Mouse (Mus musculus) heart, embryonic 16.5 days (tissue): ENCODE data around the gene Exoc3l2. TPM values are rescaled to one million over a fixed set of nuclear protein-coding genes. Genes with fewer than 3 reads are reported as not detected.
A peak's percentile ranks its signal among the peaks of the same experiment; 100 is the strongest.

ENCODE experiments used
- ATAC-seq: fragments of 200-750 bp; cut with Nextera tagmentation; replicated peaks from 2 replicates; pipeline ENCODE4 v1.8.0; 2017; ENCODE audit warnings: moderate number of reproducible peaks; ENCODE audit not compliant: insufficient read depth, low FRiP score; ENCODE audit errors: extremely low read depth
- H3K27ac ChIP-seq: fragments of 300-500 bp; sonication (generic); 2 replicates; pipeline ENCODE4 v1.5.1; 2014; ENCODE audit warnings: mild to moderate bottlenecking, low read length, control low read depth, moderate library complexity
- H3K27me3 ChIP-seq: fragments of 300-500 bp; sonication (generic); 2 replicates; pipeline ENCODE4 v1.6.1; 2014; ENCODE audit warnings: low read length, mixed read lengths; ENCODE audit not compliant: control insufficient read depth, insufficient read depth
- H3K36me3 ChIP-seq: fragments of 300-500 bp; sonication (generic); 2 replicates; pipeline ENCODE4 v1.6.1; 2014; ENCODE audit not compliant: control insufficient read depth, insufficient read depth
- H3K4me1 ChIP-seq: fragments of 300-500 bp; sonication (generic); 2 replicates; pipeline ENCODE4 v1.6.1; 2014; ENCODE audit warnings: low read length, mixed read lengths; ENCODE audit not compliant: control insufficient read depth, insufficient read depth
- H3K4me2 ChIP-seq: fragments of 300-500 bp; sonication (generic); 2 replicates; pipeline ENCODE4 v1.6.1; 2014; ENCODE audit warnings: low read depth, mild to moderate bottlenecking, control low read depth, low read length
- H3K4me3 ChIP-seq: fragments of 300-500 bp; sonication (generic); 2 replicates; pipeline ENCODE4 v1.5.1; 2014; ENCODE audit warnings: mild to moderate bottlenecking, control low read depth, low read length
- H3K9ac ChIP-seq: fragments of 300-500 bp; sonication (generic); 2 replicates; pipeline ENCODE4 v1.6.1; 2014; ENCODE audit warnings: low read length, control low read depth
- H3K9me3 ChIP-seq: fragments of 300-500 bp; sonication (generic); replicated peaks from 2 replicates; pipeline ENCODE4 v1.6.1; 2016; ENCODE audit warnings: low read length; ENCODE audit not compliant: control insufficient read depth
- WGBS: fragments of 180-500 bp; shearing (Covaris S2); extraction: QIAGEN DNeasy Blood & Tissue Kit; methylation state at CpG from one replicate; pipeline ENCODE4 v1.1.7; 2014; 5-methylcytosine and 5-hydroxymethylcytosine counted together
- polyA plus RNA-seq: library from polyadenylated mRNA; unstranded; fragments of >200 nt; fragmentation: Nextera tagmentation; extraction: Ambion mirVana; gene quantifications from 2 replicates; pipeline ENCODE4 v1.2.1, GENCODE M21; 2015

Gene Exoc3l2
- polyA plus RNA-seq, 1 experiment from 2014 or later: 0.59 TPM

DNA sequence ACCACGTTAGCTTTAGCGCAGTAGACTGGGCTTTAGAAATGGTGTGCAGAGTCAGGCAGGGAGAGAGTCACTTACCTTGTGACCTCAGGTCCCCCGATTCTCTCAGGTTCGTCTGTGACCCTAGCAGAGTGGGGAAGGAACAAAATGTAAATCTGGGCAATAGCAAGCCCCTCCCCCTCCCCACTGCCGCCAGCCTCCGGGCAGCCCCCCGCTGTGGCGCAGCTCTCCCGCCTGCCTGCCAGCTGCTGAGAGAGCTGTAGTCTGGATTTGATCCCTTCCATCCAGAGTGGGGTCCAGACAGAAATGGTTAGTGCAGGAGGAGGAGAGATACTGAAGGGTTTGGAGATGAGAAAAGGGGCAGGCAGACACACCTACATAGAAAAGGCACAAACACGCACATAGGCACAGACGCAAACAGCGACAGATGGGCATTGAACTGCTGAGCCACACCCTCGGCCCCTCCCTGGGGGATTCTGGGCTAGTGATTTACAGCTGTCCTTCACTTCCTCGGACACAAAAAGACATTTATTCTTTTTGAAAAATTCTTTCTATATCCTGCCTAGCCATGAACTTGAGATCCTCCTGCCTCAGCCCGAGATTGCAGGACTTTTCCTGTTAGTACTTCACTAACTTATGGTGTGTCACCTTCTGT is 35.0 kb upstream of the Exoc3l2 start:
- no peak for ATAC-seq
- Histone ChIP-seq H3K4me2 (no peak overlapping the region), H3K36me3 (peaks cover 65% of the 10 kb centered on the region), H3K27me3 (no peaks in the 10 kb centered on the region), H3K4me1 (no peaks in the 10 kb centered on the region), H3K9ac (no peak overlapping the region), H3K4me3 (no peak overlapping the region), H3K9me3 (0 out of 2 replicates have a peak, but pooled peaks cover 5% of the 10 kb centered on the region), H3K27ac (no peak overlapping the region)
- 78% methylated on average over 15 of the region's 15 CpGs for WGBS

DNA sequence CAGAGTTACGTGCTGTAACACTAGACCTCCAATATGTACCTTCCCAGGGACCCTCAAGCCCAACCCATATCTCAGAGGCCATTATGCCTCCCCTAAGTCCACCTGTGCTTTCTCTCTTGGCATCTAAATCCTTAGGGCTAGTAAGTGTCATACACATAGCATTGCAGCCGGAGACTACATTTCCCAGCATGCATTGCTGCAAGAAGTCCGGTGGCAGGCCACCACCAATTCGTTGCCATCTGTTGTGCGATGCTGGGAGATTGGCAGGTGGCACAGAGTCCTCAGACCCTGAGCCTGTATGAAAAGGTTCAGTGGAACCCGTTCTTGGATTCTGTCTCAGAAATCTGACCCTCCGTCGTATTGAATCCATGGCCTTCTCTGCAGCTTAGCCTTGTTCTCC is 33.4 kb upstream of the Exoc3l2 start:
- H3K36me3 ChIP-seq: peaks cover 81% of the 10 kb centered on the region
- 74% methylated on average over 8 of the region's 8 CpGs for WGBS
- 0 out of 2 replicates have a peak, but pooled peaks cover 5% of the 10 kb centered on the region for H3K9me3 ChIP-seq
- no peaks in the 10 kb centered on the region for H3K27me3 ChIP-seq
- no peak overlapping the region for H3K4me2 ChIP-seq
- H3K4me3 ChIP-seq: no peak overlapping the region
- ATAC-seq: no peak
- no peak overlapping the region for H3K27ac ChIP-seq
- H3K4me1 ChIP-seq: no peaks in the 10 kb centered on the region
- H3K9ac ChIP-seq: no peak overlapping the region

GRCm38 (mm10) chr7:19430402-19430801 is 32.7 kb upstream of the Exoc3l2 start:
- Histone ChIP-seq H3K4me1 (no peaks in the 10 kb centered on the region), H3K9ac (no peak overlapping the region), H3K4me2 (no peak overlapping the region), H3K27ac (no peak overlapping the region), H3K36me3 (peaks cover 84% of the 10 kb centered on the region), H3K27me3 (no peaks in the 10 kb centered on the region), H3K9me3 (0 out of 2 replicates have a peak, but pooled peaks cover 5% of the 10 kb centered on the region), H3K4me3 (no peak overlapping the region)
- no peak for ATAC-seq
- WGBS: 81% methylated on average over 6 of the region's 6 CpGs

GRCm38 (mm10) chr7:19432475-19432874 is 30.7 kb upstream of the Exoc3l2 start:
- 0 out of 2 replicates have a peak, but pooled peaks cover 5% of the 10 kb centered on the region for H3K9me3 ChIP-seq
- H3K9ac ChIP-seq: no peak overlapping the region
- no peak overlapping the region for H3K4me3 ChIP-seq
- H3K36me3 ChIP-seq: peaks cover 86% of the 10 kb centered on the region
- H3K4me1 ChIP-seq: no peaks in the 10 kb centered on the region
- H3K27ac ChIP-seq: no peak overlapping the region
- H3K4me2 ChIP-seq: no peak overlapping the region
- 98% methylated on average over 2 of the region's 2 CpGs for WGBS
- no peaks in the 10 kb centered on the region for H3K27me3 ChIP-seq
- no peak for ATAC-seq

- 0 out of 2 replicates have a peak, but pooled peaks cover 5% of the 10 kb centered on the region for H3K9me3 ChIP-seq
- no peaks in the 10 kb centered on the region for H3K27me3 ChIP-seq
- no peak overlapping the region for H3K27ac ChIP-seq
- H3K4me3 ChIP-seq: no peak overlapping the region
- peaks cover 63% of the 10 kb centered on the region for H3K36me3 ChIP-seq
- no peak overlapping the region for H3K9ac ChIP-seq
- no peak overlapping the region for H3K4me2 ChIP-seq
- no peaks in the 10 kb centered on the region for H3K4me1 ChIP-seq
- 95% methylated on average over 2 of the region's 2 CpGs for WGBS
- no peak for ATAC-seq
Observed at GRCm38 (mm10) chr7:19436276-19436675, 26.9 kb upstream of the Exoc3l2 start.

DNA sequence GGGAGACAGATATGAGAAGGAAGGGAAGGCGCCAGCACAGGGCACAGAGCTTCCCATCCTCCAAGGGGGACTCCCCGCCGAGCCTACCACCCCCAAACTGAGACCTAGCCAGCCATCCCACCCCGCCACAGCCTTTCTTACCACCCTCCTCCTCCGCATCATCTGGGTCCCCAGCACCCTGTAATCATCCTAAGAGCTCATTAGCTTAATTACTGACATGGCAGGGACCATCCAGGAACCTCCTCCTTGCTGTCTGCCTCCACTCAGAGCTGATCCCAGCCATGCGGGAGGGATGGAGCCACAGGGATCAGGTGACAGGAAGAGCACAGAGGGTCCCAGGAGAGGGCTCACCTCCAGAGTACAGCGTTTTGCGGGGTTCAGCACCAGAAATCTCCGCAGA is 26.1 kb upstream of the Exoc3l2 start:
- 90% methylated on average over 9 of the region's 9 CpGs for WGBS
- Histone ChIP-seq H3K9ac (no peak overlapping the region), H3K4me2 (no peak overlapping the region), H3K27ac (no peak overlapping the region), H3K27me3 (no peaks in the 10 kb centered on the region), H3K9me3 (0 out of 2 replicates have a peak, but pooled peaks cover 5% of the 10 kb centered on the region), H3K4me1 (no peaks in the 10 kb centered on the region), H3K36me3 (peaks cover 62% of the 10 kb centered on the region), H3K4me3 (no peak overlapping the region)
- ATAC-seq: no peak

DNA sequence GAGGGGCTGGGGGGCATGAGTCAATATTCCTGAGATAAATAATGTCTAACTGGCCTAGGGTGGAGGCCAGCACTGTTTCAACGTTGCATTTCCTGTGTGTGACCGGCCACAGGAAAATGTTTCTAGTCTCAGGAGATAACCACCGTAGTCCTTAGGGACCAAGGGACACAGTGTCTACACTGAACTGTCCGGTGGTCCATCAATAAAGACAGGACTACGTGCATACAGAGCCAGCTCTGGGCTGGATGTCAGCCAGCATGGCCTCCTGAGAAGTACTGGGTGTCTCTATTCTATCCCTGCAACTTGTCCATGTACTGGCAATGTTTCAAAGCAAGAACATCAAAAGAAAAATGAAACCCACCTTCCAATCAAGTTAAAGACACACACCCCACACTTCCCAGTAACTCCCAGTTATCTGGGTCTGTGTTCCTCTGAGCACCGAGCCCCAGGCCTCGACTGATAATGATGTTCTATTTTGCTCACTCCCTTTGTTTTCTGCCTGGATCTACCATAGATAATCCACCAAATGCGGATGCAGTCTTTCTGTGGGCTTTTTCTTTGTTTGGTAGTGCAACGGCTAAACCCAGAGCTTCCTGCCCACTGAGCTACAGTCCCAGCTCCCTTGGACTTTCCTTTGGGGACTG is 21.6 kb upstream of the Exoc3l2 start:
- ATAC-seq: peak; percentile 47; the same call in 1 of the 2 replicates
- WGBS: 64% methylated on average over 9 of the region's 9 CpGs
- no peak overlapping the region for H3K9ac ChIP-seq

GRCm38 (mm10) chr7:19443344-19443743 is 19.8 kb upstream of the Exoc3l2 start:
- H3K27ac ChIP-seq: no peak overlapping the region
- WGBS: 35% methylated on average over 3 of the region's 3 CpGs
- no peak overlapping the region for H3K4me3 ChIP-seq
- no peaks in the 10 kb centered on the region for H3K4me1 ChIP-seq
- H3K9ac ChIP-seq: no peak overlapping the region
- H3K9me3 ChIP-seq: no peaks in the 10 kb centered on the region
- H3K4me2 ChIP-seq: no peak overlapping the region
- ATAC-seq: 0 out of 2 replicates have a peak, but pooled peaks have one; percentile 39
- H3K27me3 ChIP-seq: no peaks in the 10 kb centered on the region
- H3K36me3 ChIP-seq: peaks cover 34% of the 10 kb centered on the region

More for the DNA sequence above, 21.6 kb upstream of the Exoc3l2 start:
- Histone ChIP-seq H3K4me1 (no peaks in the 10 kb centered on the region), H3K4me3 (no peak overlapping the region), H3K9me3 (no peaks in the 10 kb centered on the region), H3K36me3 (peaks cover 37% of the 10 kb centered on the region), H3K27me3 (no peaks in the 10 kb centered on the region), H3K4me2 (no peak overlapping the region), H3K27ac (peak overlapping the region; percentile 58)

DNA sequence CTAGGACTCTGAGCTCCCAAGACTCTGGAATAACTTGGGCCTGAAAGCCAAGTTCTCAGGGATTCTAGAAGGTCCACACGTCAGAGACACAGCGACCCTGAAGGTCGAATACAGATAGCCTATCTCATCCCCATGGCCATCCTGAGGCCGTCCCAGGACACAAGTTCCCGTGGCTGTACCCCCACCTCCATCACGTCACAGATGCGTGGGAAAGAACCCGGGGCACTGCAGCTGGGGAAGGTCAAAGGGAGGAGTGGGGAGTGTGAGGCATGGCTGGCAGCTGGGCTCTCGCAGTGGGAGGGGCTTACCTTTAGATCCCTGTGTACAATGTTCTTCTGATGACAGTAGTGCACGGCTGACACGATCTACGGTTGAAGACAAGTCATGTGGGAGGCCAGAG is 18.3 kb upstream of the Exoc3l2 start:
- no peak overlapping the region for H3K9ac ChIP-seq
- no peaks in the 10 kb centered on the region for H3K9me3 ChIP-seq
- H3K36me3 ChIP-seq: peaks cover 42% of the 10 kb centered on the region
- H3K27me3 ChIP-seq: no peaks in the 10 kb centered on the region
- no peak for ATAC-seq
- H3K27ac ChIP-seq: no peak overlapping the region
- no peak overlapping the region for H3K4me2 ChIP-seq
- 76% methylated on average over 12 of the region's 12 CpGs for WGBS
- no peak overlapping the region for H3K4me3 ChIP-seq
- no peaks in the 10 kb centered on the region for H3K4me1 ChIP-seq
